Mouse (Mus musculus) liver, embryonic 13.5 days (tissue): ENCODE results near the gene Mvb12b. TPM values are rescaled to one million over a fixed set of nuclear protein-coding genes. Genes with fewer than 3 reads are reported as not detected.

Experiments used
- ATAC-seq: fragments of 200-750 bp; cut with Nextera tagmentation; 2 replicates; pipeline ENCODE4 v1.8.0; 2017; ENCODE audit warnings: low read depth, mild to moderate bottlenecking, moderate number of reproducible peaks, moderate library complexity
- DNase-seq: peaks from one replicate; pipeline ENCODE4 v3.0.0; 2022
- H3K27ac ChIP-seq: fragments of 300-500 bp; sonication (generic); 2 replicates; pipeline ENCODE4 v1.5.1; 2015; ENCODE audit warnings: moderate library complexity, mild to moderate bottlenecking, inconsistent platforms
- H3K27me3 ChIP-seq: fragments of 300-500 bp; sonication (generic); 2 replicates; pipeline ENCODE4 v1.6.1; 2015; ENCODE audit warnings: mild to moderate bottlenecking, inconsistent platforms
- H3K36me3 ChIP-seq: fragments of 300-500 bp; sonication (generic); 2 replicates; pipeline ENCODE4 v1.6.1; 2015; ENCODE audit warnings: mild to moderate bottlenecking, inconsistent platforms
- H3K4me1 ChIP-seq: fragments of 300-500 bp; sonication (generic); replicated peaks from 2 replicates; pipeline ENCODE4 v1.6.1; 2015; ENCODE audit warnings: inconsistent platforms
- H3K4me2 ChIP-seq: fragments of 300-500 bp; sonication (generic); 2 replicates; pipeline ENCODE4 v1.6.1; 2015; ENCODE audit warnings: inconsistent platforms, mild to moderate bottlenecking, moderate library complexity
- H3K4me3 ChIP-seq: fragments of 300-500 bp; sonication (generic); replicated peaks from 2 replicates; pipeline ENCODE4 v1.5.1; 2015; ENCODE audit warnings: mild to moderate bottlenecking, inconsistent platforms
- H3K9ac ChIP-seq: fragments of 300-500 bp; sonication (generic); 2 replicates; pipeline ENCODE4 v1.6.1; 2015; ENCODE audit warnings: mild to moderate bottlenecking, inconsistent platforms
- H3K9me3 ChIP-seq: fragments of 300-500 bp; sonication (generic); replicated peaks from 2 replicates; pipeline ENCODE4 v1.6.1; 2016; ENCODE audit warnings: inconsistent platforms
- WGBS: fragments of 180-500 bp; shearing (Covaris S2); methylation state at CpG from one replicate; pipeline ENCODE4 v1.1.7; 2015; ENCODE audit not compliant: insufficient replicate concordance; 5-methylcytosine and 5-hydroxymethylcytosine counted together
- polyA plus RNA-seq: library from polyadenylated mRNA; unstranded; fragments of >200 nt; fragmentation: Nextera tagmentation; extraction: Ambion mirVana; gene quantifications from 2 replicates; pipeline ENCODE4 v1.2.1, GENCODE M21; 2015

The Mvb12b gene
- polyA plus RNA-seq, 1 experiment from 2014 or later: 11.8 TPM

- WGBS: 58% methylated on average over 5 of the region's 5 CpGs
- Histone ChIP-seq H3K4me1 (no peaks in the 10 kb centered on the region), H3K36me3 (no peaks in the 10 kb centered on the region), H3K27ac (no peak overlapping the region), H3K4me3 (no peak overlapping the region), H3K27me3 (peaks cover 49% of the 10 kb centered on the region), H3K4me2 (no peak overlapping the region), H3K9me3 (no peaks in the 10 kb centered on the region), H3K9ac (no peak overlapping the region)
- no peak for DNase-seq
- ATAC-seq: no peak
These were observed 185.0 kb downstream of the Mvb12b start for GRCm38 (mm10) chr2:33702705-33703104.

GRCm38 (mm10) chr2:33701446-33701815 is 186.3 kb downstream of the Mvb12b start:
- Histone ChIP-seq H3K27me3 (peaks cover 38% of the 10 kb centered on the region), H3K4me1 (no peaks in the 10 kb centered on the region), H3K27ac (no peak overlapping the region), H3K9ac (no peak overlapping the region), H3K36me3 (no peaks in the 10 kb centered on the region), H3K4me3 (no peak overlapping the region), H3K9me3 (0 out of 2 replicates have a peak, but pooled peaks cover under 1% of the 10 kb centered on the region), H3K4me2 (no peak overlapping the region)
- 44% methylated on average over 7 of the region's 7 CpGs for WGBS
- ATAC-seq: no peak
- no peak for DNase-seq

GRCm38 (mm10) chr2:33700581-33701445 is 186.9 kb downstream of the Mvb12b start:
- H3K4me3 ChIP-seq: no peak overlapping the region
- DNase-seq (no peak), ATAC-seq (no peak)
- H3K27ac ChIP-seq: no peak overlapping the region
- no peaks in the 10 kb centered on the region for H3K36me3 ChIP-seq
- H3K4me1 ChIP-seq: no peaks in the 10 kb centered on the region
- no peak overlapping the region for H3K4me2 ChIP-seq
- H3K9ac ChIP-seq: no peak overlapping the region
- H3K27me3 ChIP-seq: peaks cover 33% of the 10 kb centered on the region
- 0 out of 2 replicates have a peak, but pooled peaks cover 2% of the 10 kb centered on the region for H3K9me3 ChIP-seq
- WGBS: 43% methylated on average over 15 of the region's 15 CpGs

GRCm38 (mm10) chr2:33698898-33699297 is 188.8 kb downstream of the Mvb12b start:
- H3K27me3 ChIP-seq: peaks cover 27% of the 10 kb centered on the region
- no peak overlapping the region for H3K4me3 ChIP-seq
- no peak for DNase-seq
- H3K9me3 ChIP-seq: 0 out of 2 replicates have a peak, but pooled peaks cover 2% of the 10 kb centered on the region
- no peak for ATAC-seq
- no peak overlapping the region for H3K27ac ChIP-seq
- no peaks in the 10 kb centered on the region for H3K36me3 ChIP-seq
- no peak overlapping the region for H3K9ac ChIP-seq
- no peak overlapping the region for H3K4me2 ChIP-seq
- H3K4me1 ChIP-seq: no peaks in the 10 kb centered on the region
- 48% methylated on average over 3 of the region's 3 CpGs for WGBS

GRCm38 (mm10) chr2:33696428-33696827 is 191.3 kb downstream of the Mvb12b start:
- Histone ChIP-seq H3K27ac (no peak overlapping the region), H3K4me2 (no peak overlapping the region)

GRCm38 (mm10) chr2:33693931-33694330 is 193.8 kb downstream of the Mvb12b start:
- no peak overlapping the region for H3K4me2 ChIP-seq
- H3K4me3 ChIP-seq: no peak overlapping the region
- H3K9me3 ChIP-seq: 0 out of 2 replicates have a peak, but pooled peaks cover 2% of the 10 kb centered on the region
- H3K27ac ChIP-seq: no peak overlapping the region
- ATAC-seq (no peak), DNase-seq (no peak)
- no peaks in the 10 kb centered on the region for H3K36me3 ChIP-seq
- WGBS: 58% methylated on average over 3 of the region's 3 CpGs
- no peaks in the 10 kb centered on the region for H3K4me1 ChIP-seq
- H3K27me3 ChIP-seq: peaks cover 11% of the 10 kb centered on the region
- H3K9ac ChIP-seq: no peak overlapping the region

More at GRCm38 (mm10) chr2:33696428-33696827, 191.3 kb downstream of the Mvb12b start:
- DNase-seq: no peak
- ATAC-seq: no peak
- Histone ChIP-seq H3K4me1 (no peaks in the 10 kb centered on the region), H3K27me3 (peaks cover 12% of the 10 kb centered on the region), H3K36me3 (no peaks in the 10 kb centered on the region), H3K9me3 (0 out of 2 replicates have a peak, but pooled peaks cover 2% of the 10 kb centered on the region), H3K9ac (no peak overlapping the region), H3K4me3 (no peak overlapping the region)
- 42% methylated on average over 3 of the region's 3 CpGs for WGBS

GRCm38 (mm10) chr2:33689880-33690462 is 197.8 kb downstream of the Mvb12b start:
- Histone ChIP-seq H3K9me3 (0 out of 2 replicates have a peak, but pooled peaks cover 2% of the 10 kb centered on the region), H3K4me1 (no peaks in the 10 kb centered on the region), H3K4me3 (no peak overlapping the region), H3K9ac (no peak overlapping the region), H3K4me2 (no peak overlapping the region), H3K36me3 (no peaks in the 10 kb centered on the region), H3K27me3 (peaks cover 19% of the 10 kb centered on the region), H3K27ac (no peak overlapping the region)
- DNase-seq (no peak), ATAC-seq (no peak)
- 16% methylated on average over 9 of the region's 9 CpGs for WGBS

- no peaks in the 10 kb centered on the region for H3K4me1 ChIP-seq
- DNase-seq: no peak
- H3K4me2 ChIP-seq: no peak overlapping the region
- H3K4me3 ChIP-seq: no peak overlapping the region
- no peak overlapping the region for H3K27ac ChIP-seq
- no peak for ATAC-seq
- 31% methylated on average over 23 of the region's 23 CpGs for WGBS
- H3K9ac ChIP-seq: no peak overlapping the region
- H3K9me3 ChIP-seq: 0 out of 2 replicates have a peak, but pooled peaks cover 2% of the 10 kb centered on the region
- peaks cover 19% of the 10 kb centered on the region for H3K27me3 ChIP-seq
- no peaks in the 10 kb centered on the region for H3K36me3 ChIP-seq
These were observed 198.4 kb downstream of the Mvb12b start for GRCm38 (mm10) chr2:33689155-33689879.

GRCm38 (mm10) chr2:33683594-33683993 is 204.2 kb downstream of the Mvb12b start:
- H3K27me3 ChIP-seq: 0 out of 2 replicates have a peak, but pooled peaks cover 7% of the 10 kb centered on the region
- no peaks in the 10 kb centered on the region for H3K4me1 ChIP-seq
- no peak overlapping the region for H3K4me2 ChIP-seq
- no peak overlapping the region for H3K27ac ChIP-seq
- H3K36me3 ChIP-seq: no peaks in the 10 kb centered on the region
- no peak for DNase-seq
- WGBS: 64% methylated on average over 4 of the region's 4 CpGs
- H3K9me3 ChIP-seq: 0 out of 2 replicates have a peak, but pooled peaks cover 2% of the 10 kb centered on the region
- no peak overlapping the region for H3K9ac ChIP-seq
- ATAC-seq: no peak
- H3K4me3 ChIP-seq: no peak overlapping the region

- Histone ChIP-seq H3K4me1 (no peaks in the 10 kb centered on the region), H3K9me3 (0 out of 2 replicates have a peak, but pooled peaks cover 2% of the 10 kb centered on the region), H3K4me3 (no peak overlapping the region), H3K27me3 (0 out of 2 replicates have a peak, but pooled peaks cover 3% of the 10 kb centered on the region), H3K27ac (no peak overlapping the region), H3K4me2 (no peak overlapping the region), H3K36me3 (no peaks in the 10 kb centered on the region), H3K9ac (no peak overlapping the region)
- DNase-seq (no peak), ATAC-seq (no peak)
- 39% methylated on average over 6 of the region's 6 CpGs for WGBS
These were observed 204.7 kb downstream of the Mvb12b start for GRCm38 (mm10) chr2:33683095-33683494.

- H3K36me3 ChIP-seq: no peaks in the 10 kb centered on the region
- no peak for DNase-seq
- 0 out of 2 replicates have a peak, but pooled peaks cover 3% of the 10 kb centered on the region for H3K27me3 ChIP-seq
- 7% methylated on average over 4 of the region's 4 CpGs for WGBS
- H3K9me3 ChIP-seq: 0 out of 2 replicates have a peak, but pooled peaks cover 1% of the 10 kb centered on the region
- no peak for ATAC-seq
- H3K9ac ChIP-seq: no peak overlapping the region
- H3K4me1 ChIP-seq: no peaks in the 10 kb centered on the region
- H3K4me2 ChIP-seq: no peak overlapping the region
- H3K4me3 ChIP-seq: no peak overlapping the region
- H3K27ac ChIP-seq: no peak overlapping the region
These were observed 205.5 kb downstream of the Mvb12b start for GRCm38 (mm10) chr2:33682219-33682618.
